Mouse (Mus musculus): ENCODE measurements at regions not wholly inside any gene's neighbourhood (a gene's known extent, or its start where the extent isn't known, plus 50 kb on each side); places are given as distances from the start of the nearest gene placed in this dataset.

GRCm38 (mm10) chr7:40829526-40829925, 68.6 kb upstream of the Vstm2b start:
- TF ChIP-seq CTCF (conservative IDR thresholded peaks at IDR 0.05; ENCODE audit: insufficient read depth, insufficient read length, low read depth, low read length) (no peak), POLR2A (IDR thresholded peaks at IDR 0.05; ENCODE audit: low read depth, low read length) (no peak)
